Mouse (Mus musculus) midbrain, embryonic 14.5 days (tissue): Measurements from ENCODE around the gene Ube2c. TPM values are rescaled to one million over a fixed set of nuclear protein-coding genes. Genes with fewer than 3 reads are reported as not detected.

Experiments used
- ATAC-seq: fragments of 200-750 bp; cut with Nextera tagmentation; 2 replicates; pipeline ENCODE4 v1.8.0; 2017; ENCODE audit warnings: moderate number of reproducible peaks, moderate library complexity; ENCODE audit not compliant: low FRiP score, low TSS enrichment
- DNase-seq: peaks from one replicate; pipeline ENCODE4 v3.0.0-alpha.2; 2015
- H3K27ac ChIP-seq: fragments of 300-500 bp; sonication (generic); replicated peaks from 2 replicates; pipeline ENCODE4 v1.5.1; 2014; ENCODE audit warnings: mild to moderate bottlenecking, low read depth, low read length, moderate library complexity
- H3K27me3 ChIP-seq: fragments of 300-500 bp; sonication (generic); 2 replicates; pipeline ENCODE4 v1.6.1; 2014; ENCODE audit warnings: low read length, control low read depth, mixed read lengths; ENCODE audit not compliant: control insufficient read depth, insufficient read depth
- H3K36me3 ChIP-seq: fragments of 300-500 bp; sonication (generic); 2 replicates; pipeline ENCODE4 v1.6.1; 2014; ENCODE audit warnings: low read length, control low read depth; ENCODE audit not compliant: control insufficient read depth, insufficient read depth
- H3K4me1 ChIP-seq: fragments of 300-500 bp; sonication (generic); 2 replicates; pipeline ENCODE4 v1.6.1; 2014; ENCODE audit warnings: mild to moderate bottlenecking, antibody characterized with exemption, low read length, control low read depth; ENCODE audit not compliant: control insufficient read depth, insufficient read depth
- H3K4me2 ChIP-seq: fragments of 300-500 bp; sonication (generic); 2 replicates; pipeline ENCODE4 v1.6.1; 2014; ENCODE audit warnings: mild to moderate bottlenecking, low read length, moderate library complexity
- H3K4me3 ChIP-seq: fragments of 300-500 bp; sonication (generic); replicated peaks from 2 replicates; pipeline ENCODE4 v1.5.1; 2014; ENCODE audit warnings: low read depth, low read length
- H3K9ac ChIP-seq: fragments of 300-500 bp; sonication (generic); replicated peaks from 2 replicates; pipeline ENCODE4 v1.6.1; 2014; ENCODE audit warnings: mild to moderate bottlenecking, low read length, moderate library complexity
- H3K9me3 ChIP-seq: fragments of 300-500 bp; sonication (generic); 2 replicates; pipeline ENCODE4 v1.6.1; 2016; ENCODE audit warnings: low read length, control low read depth, mixed read lengths; ENCODE audit not compliant: control insufficient read depth
- WGBS: fragments of 180-500 bp; shearing (Covaris S2); extraction: QIAGEN DNeasy Blood & Tissue Kit; methylation state at CpG from one replicate; pipeline ENCODE4 v1.1.7; 2014; 5-methylcytosine and 5-hydroxymethylcytosine counted together
- polyA plus RNA-seq: library from polyadenylated mRNA; unstranded; fragments of >200 nt; fragmentation: Nextera tagmentation; extraction: Ambion mirVana; gene quantifications from 2 replicates; pipeline ENCODE4 v1.2.1, GENCODE M21; 2014

Gene Ube2c
- polyA plus RNA-seq, 1 experiment from 2014 or later = 85.7 TPM

DNA sequence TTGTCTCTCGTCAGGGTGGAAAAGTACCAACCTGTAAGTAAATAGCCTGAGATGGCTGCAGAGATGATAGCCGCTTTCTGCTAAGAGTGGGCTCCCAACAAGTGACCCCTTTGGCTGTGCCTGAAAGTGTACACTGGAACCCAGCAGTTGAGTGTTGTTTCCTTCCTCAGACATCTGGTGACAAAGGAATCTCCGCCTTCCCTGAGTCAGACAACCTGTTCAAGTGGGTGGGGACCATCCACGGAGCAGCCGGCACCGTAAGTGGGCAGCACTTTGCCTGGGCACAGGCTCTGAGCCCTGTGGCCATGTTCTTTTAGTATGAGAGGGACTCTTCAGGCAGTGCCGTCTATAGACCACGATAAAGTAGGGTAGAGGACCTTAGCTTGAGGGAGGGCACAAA is 1.4 kb downstream of the Ube2c start:
- no peak overlapping the region for H3K27ac ChIP-seq
- no peak overlapping the region for H3K9ac ChIP-seq
- H3K27me3 ChIP-seq = no peaks in the 10 kb centered on the region
- ATAC-seq (no peak), DNase-seq (no peak)
- H3K36me3 ChIP-seq = peaks cover 20% of the 10 kb centered on the region
- H3K9me3 ChIP-seq = no peaks in the 10 kb centered on the region
- WGBS = 80% methylated on average over 8 of the region's 8 CpGs
- peaks cover 5% of the 10 kb centered on the region for H3K4me1 ChIP-seq
- peak overlapping the region; percentile 98 for H3K4me2 ChIP-seq
- peak overlapping the region; percentile 68; the same call in 1 of the 2 replicates for H3K4me3 ChIP-seq

DNA sequence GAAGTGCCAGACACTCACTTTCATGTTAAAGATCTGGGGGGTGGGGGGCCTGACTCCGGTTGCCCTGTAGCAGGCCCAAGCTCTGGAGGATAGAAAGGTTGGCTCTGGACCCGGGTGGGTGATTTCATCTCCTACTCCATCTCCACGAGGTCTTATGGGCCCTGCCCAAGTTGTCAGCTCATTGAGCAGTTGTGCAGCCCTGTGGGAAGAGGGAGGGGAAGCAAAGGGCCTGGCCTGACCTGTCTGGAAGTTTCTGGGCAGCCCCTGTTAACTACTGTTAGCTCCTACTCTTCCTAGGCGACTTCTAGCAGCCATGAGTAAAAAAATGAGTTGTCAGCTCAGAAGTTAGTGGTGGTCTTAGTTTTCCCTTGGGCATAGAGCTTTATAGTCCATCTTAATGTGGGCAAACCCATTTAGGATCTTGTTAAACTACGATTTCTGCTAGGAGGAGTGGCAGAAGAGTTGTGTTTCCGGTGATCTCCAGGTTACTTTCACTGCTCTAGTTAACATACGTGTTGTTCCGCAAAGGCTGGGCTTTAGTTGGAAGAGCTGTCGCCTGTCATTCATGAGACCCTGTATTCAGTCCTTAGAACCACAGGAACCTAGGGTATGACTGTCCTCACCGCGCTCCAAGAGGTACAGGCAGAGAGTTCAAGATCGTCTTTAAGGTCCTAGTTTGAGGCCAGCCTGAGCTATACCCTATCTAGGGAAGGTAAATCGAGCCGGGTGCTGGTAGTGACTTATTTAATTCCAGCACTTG is 3.7 kb downstream of the Ube2c start:
- 82% methylated on average over 14 of the region's 14 CpGs for WGBS
- Histone ChIP-seq H3K4me2 (no peak overlapping the region), H3K4me3 (no peak overlapping the region), H3K36me3 (no peaks in the 10 kb centered on the region), H3K27ac (no peak overlapping the region), H3K4me1 (peaks cover 5% of the 10 kb centered on the region), H3K27me3 (no peaks in the 10 kb centered on the region), H3K9ac (no peak overlapping the region), H3K9me3 (no peaks in the 10 kb centered on the region)
- DNase-seq (no peak), ATAC-seq (no peak)

DNA sequence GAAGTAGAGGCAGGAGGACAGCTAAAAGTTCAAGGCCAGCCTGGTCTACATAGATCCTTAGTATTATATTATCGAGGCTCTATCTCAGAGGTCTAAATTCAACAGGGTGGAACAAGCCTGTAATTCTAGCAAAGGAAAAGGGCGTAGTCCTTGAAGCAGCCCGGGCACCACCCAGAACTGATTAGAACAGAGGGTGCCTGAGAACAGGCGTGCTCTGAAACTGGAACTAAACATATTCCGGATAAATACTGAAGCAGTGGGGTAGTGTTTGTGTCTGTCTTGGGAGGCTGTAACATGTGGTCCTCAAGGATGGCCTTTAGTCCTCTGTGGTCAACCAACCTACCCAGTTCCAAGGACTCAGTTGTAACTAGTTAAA is 4.3 kb downstream of the Ube2c start:
- Histone ChIP-seq H3K9me3 (no peaks in the 10 kb centered on the region), H3K9ac (no peak overlapping the region), H3K4me1 (peaks cover 5% of the 10 kb centered on the region), H3K27ac (no peak overlapping the region), H3K36me3 (no peaks in the 10 kb centered on the region), H3K4me2 (no peak overlapping the region), H3K4me3 (no peak overlapping the region), H3K27me3 (no peaks in the 10 kb centered on the region)
- WGBS = 89% methylated on average over 5 of the region's 5 CpGs
- DNase-seq (no peak), ATAC-seq (no peak)

DNA sequence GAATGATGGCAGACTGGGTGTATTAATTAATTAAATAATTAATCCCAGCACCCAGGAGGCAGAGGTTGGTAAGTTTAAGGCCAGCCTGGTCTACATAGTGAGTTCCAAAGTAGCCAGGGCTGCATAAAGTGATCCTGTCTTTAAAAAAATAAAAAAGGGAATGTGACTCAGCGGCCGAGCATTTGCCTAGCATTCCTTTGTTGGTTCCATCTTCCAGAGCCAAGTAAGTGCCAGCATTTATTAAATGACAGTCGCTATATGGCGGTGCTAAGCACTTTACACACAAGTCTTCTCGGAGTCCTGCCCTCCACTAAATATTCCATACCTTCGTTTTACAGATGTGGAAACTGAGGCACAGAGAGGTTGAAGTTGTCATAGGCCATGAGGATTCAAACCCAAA is 6.4 kb downstream of the Ube2c start:
- Histone ChIP-seq H3K27me3 (no peaks in the 10 kb centered on the region), H3K4me1 (no peaks in the 10 kb centered on the region), H3K4me2 (no peak overlapping the region), H3K4me3 (no peak overlapping the region), H3K9me3 (no peaks in the 10 kb centered on the region), H3K36me3 (no peaks in the 10 kb centered on the region), H3K9ac (no peak overlapping the region), H3K27ac (no peak overlapping the region)
- 91% methylated on average over 6 of the region's 6 CpGs for WGBS
- DNase-seq = no peak
- no peak for ATAC-seq

DNA sequence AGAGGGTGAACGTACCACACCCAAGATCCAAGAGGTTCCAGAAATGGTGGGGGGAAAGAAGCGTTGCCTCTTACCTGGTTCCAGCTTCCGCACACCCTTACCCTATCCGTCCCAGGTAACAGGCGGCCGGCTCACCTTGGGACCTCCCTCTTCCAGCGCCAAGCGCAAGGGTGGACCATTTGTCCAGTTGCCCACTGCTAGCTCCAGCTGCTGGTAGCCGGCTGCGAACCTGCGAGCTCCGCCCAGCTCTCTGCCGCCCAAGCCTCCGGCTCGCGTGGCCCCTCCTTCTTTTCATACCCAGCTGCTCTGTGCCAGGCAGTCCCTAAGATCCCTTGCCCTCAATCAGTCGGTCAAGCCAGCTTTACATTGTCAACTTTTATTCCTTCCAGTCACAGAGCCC is 7.1 kb downstream of the Ube2c start:
- H3K9ac ChIP-seq = no peak overlapping the region
- 73% methylated on average over 17 of the region's 17 CpGs for WGBS
- no peaks in the 10 kb centered on the region for H3K36me3 ChIP-seq
- H3K4me2 ChIP-seq = no peak overlapping the region
- ATAC-seq (no peak), DNase-seq (no peak)
- no peak overlapping the region for H3K27ac ChIP-seq
- H3K27me3 ChIP-seq = no peaks in the 10 kb centered on the region
- H3K9me3 ChIP-seq = no peaks in the 10 kb centered on the region
- H3K4me1 ChIP-seq = no peaks in the 10 kb centered on the region
- no peak overlapping the region for H3K4me3 ChIP-seq

DNA sequence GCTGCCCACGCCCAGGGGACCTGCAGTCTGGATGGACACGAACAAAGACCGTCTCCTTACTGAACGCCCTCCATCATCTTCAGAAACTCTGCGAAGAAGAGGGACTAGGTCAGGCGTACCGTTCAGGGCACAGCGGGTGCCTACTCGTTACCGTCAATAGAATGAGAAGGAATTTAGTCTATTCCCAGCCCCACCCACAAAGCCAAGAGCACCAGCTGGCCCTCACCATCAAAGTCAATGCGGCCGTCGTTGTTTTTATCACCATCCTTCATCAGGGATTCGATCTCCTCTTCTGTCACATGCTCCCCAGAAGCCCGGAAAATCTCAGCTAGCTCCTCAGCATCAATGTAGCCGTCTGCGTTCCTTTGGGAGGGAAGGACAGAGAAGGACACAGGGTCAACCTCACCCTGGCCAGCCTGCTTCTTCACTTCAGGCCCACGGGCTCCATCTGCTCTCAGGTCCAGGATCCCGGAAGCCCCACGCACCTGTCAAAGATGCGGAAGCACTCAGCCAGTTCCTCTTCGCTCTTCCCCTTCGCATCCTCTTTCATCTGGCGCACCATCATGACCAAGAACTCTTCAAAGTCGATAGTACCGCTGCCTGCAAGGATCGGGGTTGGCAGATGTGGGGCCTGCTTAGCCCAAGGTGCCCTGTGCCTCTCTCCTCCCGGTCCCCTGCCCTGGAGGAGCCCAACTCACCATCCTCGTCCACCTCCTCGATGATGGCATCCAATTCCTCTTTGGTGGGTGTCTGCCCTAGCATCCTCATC is 7.7 kb downstream of the Ube2c start:
- no peaks in the 10 kb centered on the region for H3K27me3 ChIP-seq
- no peaks in the 10 kb centered on the region for H3K4me1 ChIP-seq
- H3K9me3 ChIP-seq = no peaks in the 10 kb centered on the region
- no peaks in the 10 kb centered on the region for H3K36me3 ChIP-seq
- H3K27ac ChIP-seq = no peak overlapping the region
- DNase-seq (no peak), ATAC-seq (no peak)
- H3K9ac ChIP-seq = no peak overlapping the region
- no peak overlapping the region for H3K4me2 ChIP-seq
- no peak overlapping the region for H3K4me3 ChIP-seq
- WGBS = 85% methylated on average over 30 of the region's 30 CpGs

DNA sequence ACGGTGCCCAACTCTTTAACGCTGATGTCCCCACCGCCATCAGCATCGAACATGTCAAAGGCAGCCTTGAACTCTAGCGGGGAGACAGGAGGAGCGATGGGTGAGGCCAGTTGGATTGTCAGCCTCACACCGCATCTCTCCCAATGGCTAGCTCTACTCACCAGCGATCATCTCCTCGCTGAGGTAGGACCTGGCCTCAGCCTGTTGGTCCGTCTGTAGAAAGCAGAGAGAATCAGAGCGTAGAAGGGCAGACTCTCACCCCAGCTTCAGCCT is 8.3 kb downstream of the Ube2c start:
- Histone ChIP-seq H3K4me3 (no peak overlapping the region), H3K4me1 (no peaks in the 10 kb centered on the region), H3K27me3 (no peaks in the 10 kb centered on the region), H3K27ac (no peak overlapping the region), H3K36me3 (no peaks in the 10 kb centered on the region), H3K9me3 (no peaks in the 10 kb centered on the region), H3K9ac (no peak overlapping the region), H3K4me2 (no peak overlapping the region)
- WGBS = 90% methylated on average over 11 of the region's 11 CpGs
- DNase-seq (no peak), ATAC-seq (no peak)

DNA sequence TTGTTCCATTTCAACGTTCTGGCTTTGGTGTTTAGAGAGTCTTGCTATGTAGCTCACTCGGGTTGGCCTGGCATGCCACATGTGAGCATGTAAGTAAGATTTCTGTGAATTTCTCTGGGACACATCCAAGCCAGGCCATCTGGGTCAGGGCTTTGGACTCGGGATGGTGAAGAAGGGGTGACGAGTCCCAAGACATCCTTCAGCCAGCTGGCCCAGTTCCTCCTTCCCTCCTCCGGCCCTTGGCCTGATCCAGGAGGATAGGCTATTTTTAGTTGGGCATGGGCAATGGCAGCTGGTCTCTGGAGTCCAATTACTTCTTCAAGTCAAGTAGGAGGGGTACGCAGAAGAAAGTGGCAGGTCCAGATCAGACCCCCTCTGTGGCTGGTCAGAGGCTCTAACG is 9.1 kb downstream of the Ube2c start:
- Histone ChIP-seq H3K4me1 (no peaks in the 10 kb centered on the region), H3K27me3 (no peaks in the 10 kb centered on the region), H3K9me3 (no peaks in the 10 kb centered on the region), H3K27ac (no peak overlapping the region), H3K9ac (no peak overlapping the region), H3K4me3 (no peak overlapping the region), H3K36me3 (no peaks in the 10 kb centered on the region), H3K4me2 (no peak overlapping the region)
- 86% methylated on average over 7 of the region's 7 CpGs for WGBS
- DNase-seq (no peak), ATAC-seq (no peak)

DNA sequence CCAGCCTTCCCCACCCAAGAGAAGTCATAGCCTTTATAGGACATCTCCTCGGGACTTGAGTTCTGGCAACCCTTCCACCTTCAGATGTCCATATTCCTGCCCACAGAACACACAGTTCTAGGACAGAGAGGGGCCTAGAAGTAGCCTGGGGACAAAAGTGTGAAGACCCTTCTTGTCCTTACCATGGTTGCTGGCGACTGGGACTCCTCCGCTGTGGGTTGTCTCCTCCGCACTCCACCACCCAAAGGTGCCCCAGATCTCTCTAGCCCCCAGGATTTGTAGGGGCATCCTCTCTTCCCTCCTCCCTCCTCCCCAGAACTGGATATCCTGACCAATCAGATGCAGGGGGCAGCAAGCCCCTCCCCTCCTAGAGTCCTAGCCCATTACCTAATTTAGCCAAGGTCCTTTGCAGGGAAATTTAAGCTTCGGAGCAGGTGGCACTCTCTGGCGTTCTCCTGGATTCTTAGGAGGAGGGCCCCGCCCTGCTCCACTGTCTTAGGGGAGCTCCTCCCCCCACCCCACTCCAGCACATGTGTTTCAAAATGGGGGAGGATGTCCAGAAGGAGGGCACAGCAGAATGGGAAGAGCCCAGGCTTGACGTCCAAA is 9.9 kb downstream of the Ube2c start, which contains the start of gene Tnnc2:
Gene Tnnc2, minus strand, starts transcription at position 487 of the 606 bp plus-strand sequence.
- DNase-seq = no peak
- no peak within 1 kb of the TSS for H3K9ac ChIP-seq
- H3K27ac ChIP-seq = no peak within 1 kb of the TSS
- H3K36me3 ChIP-seq = no peaks in the 10 kb centered on the region
- no peaks in the 10 kb centered on the region for H3K27me3 ChIP-seq
- H3K9me3 ChIP-seq = no peaks in the 10 kb centered on the region
- 71% methylated on average over 8 of the region's 8 CpGs for WGBS
- no peak for ATAC-seq
- no peak within 1 kb of the TSS for H3K4me2 ChIP-seq
- no peaks in the 10 kb centered on the region for H3K4me1 ChIP-seq
- no peak within 1 kb of the TSS for H3K4me3 ChIP-seq
